Mouse (Mus musculus): Measurements from ENCODE around the gene Atrnl1.

Gene Atrnl1

GRCm38 (mm10) chr19:57610476-57611261 lies at the start of gene Atrnl1:
TSS of gene Atrnl1 (plus strand) at chr19:57611034.
- 1% methylated on average over 96 of the region's 103 CpGs for WGBS

- 88% methylated on average over 4 of the region's 4 CpGs for WGBS
These were observed 49.3 kb upstream of the Atrnl1 start for GRCm38 (mm10) chr19:57561486-57561885.

DNA sequence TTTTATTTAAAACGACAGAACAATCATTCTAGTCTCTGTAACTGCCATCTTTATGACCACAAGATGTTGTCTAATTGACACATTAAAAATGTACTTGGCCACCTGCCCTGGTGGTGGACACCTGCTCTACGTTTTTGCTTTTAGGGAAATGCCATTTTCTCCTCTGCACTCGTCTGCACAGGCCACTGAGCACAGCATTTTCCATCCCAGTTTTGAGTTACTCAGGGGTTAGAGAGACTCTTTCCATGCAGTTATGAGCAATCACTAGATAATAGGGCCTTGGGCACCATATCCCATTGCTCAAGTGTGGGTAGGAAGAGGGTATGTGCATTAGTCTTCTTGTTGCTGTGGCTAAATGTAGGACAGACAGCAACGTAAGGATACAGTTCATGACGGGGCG lies 41.8 kb upstream of the Atrnl1 start:
- WGBS: 83% methylated on average over 6 of the region's 6 CpGs

GRCm38 (mm10) chr19:57572360-57573237 lies 38.2 kb upstream of the Atrnl1 start:
- 38% methylated on average over 16 of the region's 16 CpGs for WGBS

DNA sequence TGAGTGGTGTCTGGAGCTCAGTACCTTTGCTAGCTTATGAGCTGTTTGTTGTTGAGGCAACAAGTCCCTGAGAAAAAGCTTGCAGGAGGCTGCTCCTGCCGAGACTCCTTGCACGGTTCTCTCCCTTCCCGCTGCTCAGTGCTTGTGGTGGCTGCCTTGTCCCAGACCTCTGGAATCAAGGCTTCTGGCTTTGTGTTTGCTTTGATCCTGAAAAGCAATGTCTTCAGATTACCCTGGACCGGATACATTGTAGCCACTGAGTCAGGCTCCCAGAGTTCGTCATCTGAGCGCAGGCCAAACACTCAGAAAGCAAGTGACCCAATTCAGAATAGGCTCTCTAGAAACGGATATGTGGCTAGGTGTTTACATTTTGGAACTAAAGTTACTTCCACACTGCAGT lies 35.8 kb upstream of the Atrnl1 start:
- WGBS: 83% methylated on average over 7 of the region's 7 CpGs

GRCm38 (mm10) chr19:57576836-57577235 lies 34.0 kb upstream of the Atrnl1 start:
- WGBS: 51% methylated on average over 5 of the region's 5 CpGs

GRCm38 (mm10) chr19:57577256-57577655 lies 33.6 kb upstream of the Atrnl1 start:
- WGBS: 36% methylated on average over 6 of the region's 6 CpGs

GRCm38 (mm10) chr19:57580962-57581361 lies 29.9 kb upstream of the Atrnl1 start:
- WGBS: 26% methylated on average over 7 of the region's 7 CpGs

DNA sequence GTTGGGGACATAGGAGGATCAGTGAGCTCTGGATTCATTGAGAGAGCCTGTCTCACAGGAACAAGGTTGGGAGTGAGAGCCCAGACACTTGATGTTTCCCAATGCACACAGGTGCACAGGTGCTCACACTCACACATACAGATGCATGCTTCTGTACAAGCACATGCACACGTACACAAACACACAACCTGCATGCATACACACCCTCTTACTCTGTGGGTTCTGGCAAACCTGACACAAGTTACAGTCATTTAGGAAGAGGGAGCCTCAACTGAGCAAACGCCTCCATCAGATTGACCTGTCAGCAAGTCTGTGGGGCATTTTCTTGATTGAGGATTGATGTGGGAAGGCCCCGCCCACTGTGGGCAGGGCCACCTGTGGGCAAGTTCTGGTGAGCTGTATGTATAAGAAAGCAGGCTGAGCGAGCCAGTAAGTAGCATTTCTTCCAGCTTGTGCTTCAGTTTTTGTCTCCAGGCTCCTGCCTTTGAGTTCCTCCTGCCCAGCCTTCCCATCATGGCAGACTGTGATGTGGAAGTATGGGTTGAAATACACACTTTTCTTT lies 25.5 kb upstream of the Atrnl1 start:
- WGBS: 84% methylated on average over 4 of the region's 4 CpGs

- WGBS: 63% methylated on average over 10 of the region's 10 CpGs
These were observed 24.7 kb upstream of the Atrnl1 start for GRCm38 (mm10) chr19:57586172-57586571.

GRCm38 (mm10) chr19:57589516-57589915 lies 21.3 kb upstream of the Atrnl1 start:
- 79% methylated on average over 9 of the region's 9 CpGs for WGBS

DNA sequence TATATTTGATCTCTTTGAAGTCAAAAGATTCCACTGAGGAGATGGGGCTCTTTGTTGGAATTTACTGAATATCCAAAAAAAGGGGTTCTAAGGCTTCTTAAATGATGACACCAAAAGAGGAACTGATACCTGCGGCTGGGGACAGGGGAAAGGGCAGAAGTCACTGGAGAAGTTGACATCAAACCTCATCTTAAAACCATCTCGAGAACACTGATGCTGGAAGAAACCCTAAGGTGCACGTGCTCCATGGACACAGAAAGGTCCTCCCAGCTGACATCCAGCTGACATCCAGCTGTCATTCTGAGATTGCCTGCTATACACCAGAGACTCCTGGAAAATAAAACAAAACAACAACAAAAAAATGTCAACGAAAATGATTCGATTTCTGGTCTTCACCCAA lies 19.9 kb upstream of the Atrnl1 start:
- WGBS: 80% methylated on average over 5 of the region's 5 CpGs

DNA sequence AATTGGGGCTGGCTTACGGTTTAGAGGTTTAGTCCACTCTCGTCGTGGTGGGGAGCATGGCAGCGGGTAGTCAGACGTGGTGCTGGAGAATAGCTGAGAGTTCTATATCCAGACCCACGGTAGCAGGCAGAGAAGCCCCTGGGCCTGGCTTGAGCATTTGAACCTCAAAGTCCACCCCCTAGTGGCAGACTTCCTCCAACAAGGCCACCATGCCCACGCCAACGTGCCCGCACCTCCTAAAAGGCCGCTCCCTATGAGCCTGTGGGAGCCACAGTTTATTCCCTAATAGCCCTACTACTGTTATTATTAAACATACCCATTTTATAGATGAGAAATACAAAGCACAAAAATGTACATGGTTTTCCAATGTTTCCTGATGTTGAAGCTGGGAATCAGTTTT lies 19.2 kb upstream of the Atrnl1 start:
- 84% methylated on average over 10 of the region's 10 CpGs for WGBS

- 73% methylated on average over 2 of the region's 2 CpGs for WGBS
These were observed 18.5 kb upstream of the Atrnl1 start for GRCm38 (mm10) chr19:57592355-57592754.

DNA sequence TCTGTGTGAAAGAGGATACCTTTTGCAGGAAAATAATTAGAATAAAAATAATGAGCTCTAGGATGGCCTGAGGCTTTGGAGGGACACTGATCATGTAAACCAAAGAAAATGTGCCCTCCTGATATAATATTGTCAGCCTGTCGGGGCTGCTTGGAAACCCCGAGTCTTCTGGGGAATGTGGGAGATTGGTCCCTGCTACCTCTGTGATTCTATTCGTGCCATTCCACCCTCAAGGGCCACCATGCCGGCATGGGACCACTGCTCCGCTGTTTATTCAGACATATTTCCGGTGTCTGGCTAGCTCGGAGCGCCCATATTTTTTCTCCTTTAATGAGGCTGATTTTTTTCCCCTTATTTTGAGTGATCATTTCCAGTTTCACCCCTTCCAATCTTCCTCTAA lies 11.7 kb upstream of the Atrnl1 start:
- 73% methylated on average over 8 of the region's 8 CpGs for WGBS

DNA sequence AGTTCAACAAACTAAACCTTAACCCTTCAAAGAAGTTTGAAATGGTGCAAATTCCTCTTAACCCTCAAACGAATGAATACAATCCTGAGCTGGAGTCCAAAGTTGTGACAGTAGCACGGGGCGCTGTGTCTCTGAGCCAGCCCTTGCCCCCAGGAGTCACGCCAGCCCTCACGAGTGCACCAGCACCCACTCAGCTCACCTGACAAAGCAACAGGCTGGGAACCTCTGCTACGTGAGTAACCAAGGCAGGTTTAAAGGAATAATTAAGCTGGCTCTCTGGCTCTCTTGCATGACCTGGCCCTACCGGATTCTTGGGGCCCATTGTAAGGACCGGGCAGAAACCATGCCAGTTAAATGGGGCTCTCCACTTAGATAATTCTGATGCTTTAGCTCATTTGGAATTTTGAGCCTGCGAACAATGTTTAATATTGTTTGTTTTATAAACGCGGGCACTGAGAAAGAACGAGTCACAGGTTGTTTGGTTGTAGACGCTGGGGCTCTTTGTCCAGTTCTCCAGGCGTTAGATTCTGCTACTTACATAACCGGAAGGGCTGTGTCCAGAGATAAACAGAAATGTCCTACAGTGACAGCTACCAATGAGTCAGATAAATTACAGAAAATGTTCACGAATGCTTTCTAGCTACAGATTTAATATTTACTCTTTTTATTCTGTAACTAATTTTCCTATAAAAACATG lies 10.5 kb upstream of the Atrnl1 start:
- 70% methylated on average over 16 of the region's 16 CpGs for WGBS

GRCm38 (mm10) chr19:57600930-57601328 lies 9.9 kb upstream of the Atrnl1 start:
- WGBS: 76% methylated on average over 2 of the region's 2 CpGs

DNA sequence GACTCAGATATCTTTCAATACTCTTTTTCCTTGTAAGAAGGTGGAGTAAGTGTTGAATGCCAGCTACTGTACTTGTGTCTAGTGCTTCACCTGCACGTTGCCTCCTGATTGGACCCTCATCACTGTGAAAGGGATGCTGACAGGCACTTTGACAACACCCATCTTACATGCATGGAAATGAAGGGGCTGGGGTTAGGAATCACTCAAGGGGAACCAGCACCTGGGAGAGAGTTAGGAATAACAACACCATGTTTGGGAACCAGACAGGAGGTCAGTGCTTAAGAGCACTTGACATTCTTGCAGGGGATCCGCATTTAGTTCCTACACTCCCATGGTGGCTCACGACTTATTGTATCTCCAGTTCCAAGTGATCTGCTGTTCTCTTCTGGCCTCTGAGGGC lies 7.2 kb upstream of the Atrnl1 start:
- WGBS: 95% methylated on average over 3 of the region's 3 CpGs

DNA sequence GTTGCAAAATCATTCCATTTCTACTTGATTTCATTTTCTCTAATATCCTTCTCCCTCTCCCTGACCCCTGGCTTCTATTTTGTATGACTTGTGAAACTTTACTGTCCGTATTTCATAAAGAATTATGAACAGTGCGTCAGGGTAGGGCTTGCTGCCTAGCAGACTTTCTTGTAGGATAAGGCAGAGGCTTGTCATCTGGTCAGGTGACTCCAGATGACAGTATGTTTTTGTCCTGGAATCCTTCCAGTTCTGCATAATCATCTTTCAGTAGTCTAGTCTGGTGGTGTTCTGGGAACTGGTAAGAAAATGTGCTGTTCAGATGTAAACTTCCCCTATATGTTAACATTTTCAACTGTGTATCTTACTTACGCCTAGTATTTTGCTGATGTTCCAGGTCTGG lies 4.9 kb upstream of the Atrnl1 start:
- 86% methylated on average over 3 of the region's 3 CpGs for WGBS

GRCm38 (mm10) chr19:57606351-57606750 lies 4.5 kb upstream of the Atrnl1 start:
- WGBS: 93% methylated on average over 10 of the region's 10 CpGs

DNA sequence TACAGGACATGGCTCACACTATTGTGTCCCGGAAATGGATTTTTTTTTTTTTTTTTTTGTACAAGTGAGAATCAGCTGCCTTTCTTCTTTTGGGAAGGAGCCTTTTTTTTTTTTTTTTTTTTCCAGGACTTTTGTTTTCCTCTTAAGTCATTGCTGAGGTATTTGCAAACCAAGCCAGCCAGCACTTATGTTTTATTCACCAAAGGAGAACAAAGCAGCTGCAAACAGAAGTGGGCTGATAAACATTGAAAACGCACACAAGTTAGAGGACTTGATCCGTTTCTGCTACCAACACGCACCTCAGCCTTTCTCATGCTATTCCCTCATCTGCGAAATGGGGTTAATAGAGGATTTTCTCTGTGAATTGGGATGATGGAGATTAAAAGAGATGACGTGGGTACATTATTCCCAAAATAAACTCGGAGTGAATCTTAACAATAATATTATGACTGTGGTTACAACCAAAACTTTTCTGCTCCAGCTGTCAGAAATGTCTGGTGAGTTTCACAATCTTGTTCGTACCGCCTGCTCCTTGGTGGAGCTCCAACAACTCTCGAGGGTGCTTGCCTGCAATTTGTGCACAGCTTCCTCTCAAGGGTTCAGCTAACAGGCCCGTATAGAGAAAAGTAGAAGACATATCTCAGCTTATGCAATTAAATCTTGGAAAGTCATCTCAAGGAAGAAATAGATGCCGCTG lies 1.3 kb upstream of the Atrnl1 start:
- WGBS: 10% methylated on average over 12 of the region's 12 CpGs

All from cerebral cortex, adult 2 months (tissue).